Mouse (Mus musculus) ovary, adult 18-20 months (tissue): ENCODE data around the gene Egfem1.

ENCODE experiments used
- DNase-seq: peaks from one replicate; pipeline ENCODE4 v3.0.0; 2022; ENCODE audit warnings: low spot score, mixed read lengths

Gene Egfem1

GRCm38 (mm10) chr3:29602140-29602539 lies 520.3 kb downstream of the Egfem1 start:
- no peak for DNase-seq

GRCm38 (mm10) chr3:29608713-29609112 lies 526.9 kb downstream of the Egfem1 start:
- DNase-seq, result no peak

GRCm38 (mm10) chr3:29609174-29609573 lies 527.4 kb downstream of the Egfem1 start:
- DNase-seq, result no peak

GRCm38 (mm10) chr3:29619586-29619985 lies 537.8 kb downstream of the Egfem1 start:
- no peak for DNase-seq

- DNase-seq, result no peak
Measured at GRCm38 (mm10) chr3:29639819-29640218, 558.0 kb downstream of the Egfem1 start.

GRCm38 (mm10) chr3:29666796-29667195 lies 585.0 kb downstream of the Egfem1 start:
- no peak for DNase-seq

GRCm38 (mm10) chr3:29689367-29690285 lies 607.8 kb downstream of the Egfem1 start:
- DNase-seq, result no peak

GRCm38 (mm10) chr3:29701126-29701525 lies 619.3 kb downstream of the Egfem1 start:
- DNase-seq, result no peak

GRCm38 (mm10) chr3:29706816-29707215 lies 625.0 kb downstream of the Egfem1 start:
- no peak for DNase-seq

- DNase-seq, result no peak
Measured at GRCm38 (mm10) chr3:29707467-29707866, 625.6 kb downstream of the Egfem1 start.

GRCm38 (mm10) chr3:29726376-29726967 lies 644.6 kb downstream of the Egfem1 start:
- DNase-seq, result no peak

- DNase-seq, result no peak
Measured at GRCm38 (mm10) chr3:29730062-29730760, 648.4 kb downstream of the Egfem1 start.

- DNase-seq, result no peak
Measured at GRCm38 (mm10) chr3:29731509-29731908, 649.7 kb downstream of the Egfem1 start.

GRCm38 (mm10) chr3:29732626-29733025 lies 650.8 kb downstream of the Egfem1 start:
- DNase-seq, result no peak

- no peak for DNase-seq
Measured at GRCm38 (mm10) chr3:29734251-29734650, 652.4 kb downstream of the Egfem1 start.

GRCm38 (mm10) chr3:29739292-29739691 lies 657.5 kb downstream of the Egfem1 start:
- DNase-seq, result no peak
